Mouse (Mus musculus) embryonic facial prominence, embryonic 15.5 days (tissue): ENCODE data around the gene Faf1. TPM values are rescaled to one million over a fixed set of nuclear protein-coding genes. Genes with fewer than 3 reads are reported as not detected.

Experiments
- ATAC-seq: fragments of 200-750 bp; cut with Nextera tagmentation; 2 replicates; pipeline ENCODE4 v1.8.0; 2017; ENCODE audit warnings: low read depth, moderate TSS enrichment; ENCODE audit not compliant: insufficient number of reproducible peaks, low FRiP score, low TSS enrichment
- H3K27ac ChIP-seq: fragments of 300-500 bp; sonication (generic); replicated peaks from 2 replicates; pipeline ENCODE4 v1.5.1; 2015; ENCODE audit warnings: mild to moderate bottlenecking, inconsistent platforms
- H3K27me3 ChIP-seq: fragments of 300-500 bp; sonication (generic); 2 replicates; pipeline ENCODE4 v1.6.1; 2015; ENCODE audit warnings: inconsistent platforms
- H3K36me3 ChIP-seq: fragments of 300-500 bp; sonication (generic); 2 replicates; pipeline ENCODE4 v1.6.1; 2015; ENCODE audit warnings: mild to moderate bottlenecking, inconsistent platforms
- H3K4me1 ChIP-seq: fragments of 300-500 bp; sonication (generic); 2 replicates; pipeline ENCODE4 v1.6.1; 2015; ENCODE audit warnings: inconsistent platforms
- H3K4me2 ChIP-seq: fragments of 300-500 bp; sonication (generic); replicated peaks from 2 replicates; pipeline ENCODE4 v1.6.1; 2015; ENCODE audit warnings: mild to moderate bottlenecking, inconsistent platforms
- H3K4me3 ChIP-seq: fragments of 300-500 bp; sonication (generic); replicated peaks from 2 replicates; pipeline ENCODE4 v1.5.1; 2015; ENCODE audit warnings: mild to moderate bottlenecking, inconsistent platforms
- H3K9ac ChIP-seq: fragments of 300-500 bp; sonication (generic); 2 replicates; pipeline ENCODE4 v1.6.1; 2015; ENCODE audit warnings: inconsistent platforms
- H3K9me3 ChIP-seq: fragments of 300-500 bp; sonication (generic); replicated peaks from 2 replicates; pipeline ENCODE4 v1.6.1; 2016; ENCODE audit warnings: inconsistent platforms
- WGBS: fragments of 180-500 bp; shearing (Covaris S2); methylation state at CpG from one replicate; pipeline ENCODE4 v1.1.7; 2015; 5-methylcytosine and 5-hydroxymethylcytosine counted together
- polyA plus RNA-seq: library from polyadenylated mRNA; unstranded; fragments of >200 nt; fragmentation: Nextera tagmentation; extraction: Ambion mirVana; gene quantifications from 2 replicates; pipeline ENCODE4 v1.2.1, GENCODE M21; 2015

The Faf1 gene
- polyA plus RNA-seq, 1 experiment from 2014 or later = 25.1 TPM

DNA sequence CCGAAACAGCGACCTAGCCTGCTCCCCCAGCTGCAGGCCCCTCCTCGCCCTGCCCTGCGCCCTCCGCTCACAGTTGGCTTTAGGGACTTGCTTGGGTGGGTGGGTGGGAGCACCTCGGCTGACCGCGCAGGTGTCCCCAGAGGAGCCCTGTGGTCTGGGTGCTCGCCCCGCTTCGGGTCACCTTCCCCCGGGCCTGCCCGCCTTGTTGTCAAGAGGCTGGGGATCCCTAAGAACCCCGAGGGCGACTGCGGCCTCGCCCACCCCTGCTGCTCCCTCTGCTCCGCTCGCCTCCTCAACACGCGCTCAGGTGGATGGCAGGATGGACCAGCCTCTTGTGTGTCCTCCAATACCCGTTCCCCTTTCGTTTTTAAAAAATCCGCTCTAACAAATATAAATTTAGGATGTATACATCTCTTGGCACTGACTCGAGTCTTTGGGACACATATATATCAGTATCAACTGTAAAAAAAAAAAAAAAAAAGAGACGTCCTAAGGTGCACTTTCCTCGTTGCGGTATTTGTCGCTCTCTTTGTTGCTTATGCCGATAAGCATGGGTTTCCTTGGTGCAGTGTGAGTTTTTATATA, 306.4 kb downstream of the Faf1 start:
- H3K27ac ChIP-seq = no peak overlapping the region
- WGBS = 8% methylated on average over 30 of the region's 30 CpGs
- peak overlapping the region; percentile 64 for H3K4me2 ChIP-seq
- H3K27me3 ChIP-seq = peaks cover 99% of the 10 kb centered on the region
- H3K4me3 ChIP-seq = peak overlapping the region; percentile 40
- H3K4me1 ChIP-seq = peaks cover 43% of the 10 kb centered on the region
- no peak for ATAC-seq
- H3K36me3 ChIP-seq = no peaks in the 10 kb centered on the region
- no peaks in the 10 kb centered on the region for H3K9me3 ChIP-seq
- no peak overlapping the region for H3K9ac ChIP-seq

DNA sequence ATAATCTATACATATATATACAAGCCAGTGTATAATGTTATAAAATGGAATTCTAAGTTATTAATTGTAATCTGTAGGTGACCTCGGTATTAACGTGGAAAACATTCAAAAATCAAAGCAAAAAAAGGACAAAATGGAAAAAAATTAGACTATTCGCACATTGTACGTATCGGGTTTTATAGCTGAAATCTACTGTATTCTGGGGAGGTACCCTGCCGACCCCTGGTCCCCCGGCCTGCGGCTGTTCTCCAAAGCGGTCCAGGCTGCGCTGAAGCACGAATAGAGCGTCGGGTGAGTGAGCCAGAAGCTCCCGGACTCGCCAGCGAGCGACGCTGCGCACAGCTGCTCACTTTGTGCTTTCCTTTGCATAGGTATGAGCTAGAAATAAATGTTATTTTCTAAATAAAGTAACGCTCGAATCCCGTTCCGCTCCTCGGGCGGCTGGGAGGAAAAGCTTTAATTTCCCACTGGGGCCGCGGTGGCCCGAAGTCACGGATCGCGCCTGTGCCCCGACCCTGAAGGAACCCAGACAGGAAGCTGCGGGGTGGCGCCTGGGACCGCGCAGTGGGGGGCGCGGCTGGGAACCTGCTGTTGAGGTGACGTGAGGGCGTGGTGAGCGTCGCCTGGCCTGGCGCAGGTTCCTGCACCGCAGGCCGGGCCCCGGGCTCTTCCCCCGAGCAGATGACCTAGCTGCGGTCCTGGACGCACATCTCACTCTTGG, 307.1 kb downstream of the Faf1 start:
- Histone ChIP-seq H3K9me3 (no peaks in the 10 kb centered on the region), H3K36me3 (no peaks in the 10 kb centered on the region), H3K4me1 (peaks cover 36% of the 10 kb centered on the region), H3K9ac (no peak overlapping the region), H3K27me3 (peaks cover 97% of the 10 kb centered on the region), H3K4me3 (peak overlapping the region; percentile 24), H3K27ac (no peak overlapping the region), H3K4me2 (peak overlapping the region; percentile 35)
- WGBS = 3% methylated on average over 48 of the region's 49 CpGs
- ATAC-seq = no peak

DNA sequence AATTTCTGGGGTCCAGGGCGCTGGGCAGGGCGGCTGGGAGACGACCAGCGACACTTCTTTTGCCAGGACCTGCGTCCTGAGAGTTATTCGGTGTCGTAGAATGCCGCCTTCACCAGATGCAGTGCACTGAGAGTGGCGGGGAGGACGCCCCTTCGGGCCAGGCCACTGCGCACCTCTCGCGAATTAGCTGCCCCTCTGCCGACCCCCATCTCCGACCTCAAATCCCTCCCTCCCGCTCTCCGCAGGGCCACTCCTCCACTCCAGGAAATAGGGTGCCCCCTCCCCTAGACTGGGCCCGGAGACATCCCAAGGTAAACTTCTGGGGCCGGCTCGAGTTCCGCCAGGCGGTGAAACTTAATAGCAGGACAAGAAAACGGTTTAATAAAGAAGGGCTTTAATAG, 307.6 kb downstream of the Faf1 start:
- WGBS = under 1% methylated on average over 24 of the region's 24 CpGs
- H3K9me3 ChIP-seq = no peaks in the 10 kb centered on the region
- no peak for ATAC-seq
- peak overlapping the region; percentile 24; the same call in 1 of the 2 replicates for H3K4me3 ChIP-seq
- peak overlapping the region; percentile 35 for H3K4me2 ChIP-seq
- H3K27ac ChIP-seq = no peak overlapping the region
- peaks cover 97% of the 10 kb centered on the region for H3K27me3 ChIP-seq
- H3K9ac ChIP-seq = no peak overlapping the region
- H3K36me3 ChIP-seq = no peaks in the 10 kb centered on the region
- H3K4me1 ChIP-seq = peaks cover 33% of the 10 kb centered on the region

DNA sequence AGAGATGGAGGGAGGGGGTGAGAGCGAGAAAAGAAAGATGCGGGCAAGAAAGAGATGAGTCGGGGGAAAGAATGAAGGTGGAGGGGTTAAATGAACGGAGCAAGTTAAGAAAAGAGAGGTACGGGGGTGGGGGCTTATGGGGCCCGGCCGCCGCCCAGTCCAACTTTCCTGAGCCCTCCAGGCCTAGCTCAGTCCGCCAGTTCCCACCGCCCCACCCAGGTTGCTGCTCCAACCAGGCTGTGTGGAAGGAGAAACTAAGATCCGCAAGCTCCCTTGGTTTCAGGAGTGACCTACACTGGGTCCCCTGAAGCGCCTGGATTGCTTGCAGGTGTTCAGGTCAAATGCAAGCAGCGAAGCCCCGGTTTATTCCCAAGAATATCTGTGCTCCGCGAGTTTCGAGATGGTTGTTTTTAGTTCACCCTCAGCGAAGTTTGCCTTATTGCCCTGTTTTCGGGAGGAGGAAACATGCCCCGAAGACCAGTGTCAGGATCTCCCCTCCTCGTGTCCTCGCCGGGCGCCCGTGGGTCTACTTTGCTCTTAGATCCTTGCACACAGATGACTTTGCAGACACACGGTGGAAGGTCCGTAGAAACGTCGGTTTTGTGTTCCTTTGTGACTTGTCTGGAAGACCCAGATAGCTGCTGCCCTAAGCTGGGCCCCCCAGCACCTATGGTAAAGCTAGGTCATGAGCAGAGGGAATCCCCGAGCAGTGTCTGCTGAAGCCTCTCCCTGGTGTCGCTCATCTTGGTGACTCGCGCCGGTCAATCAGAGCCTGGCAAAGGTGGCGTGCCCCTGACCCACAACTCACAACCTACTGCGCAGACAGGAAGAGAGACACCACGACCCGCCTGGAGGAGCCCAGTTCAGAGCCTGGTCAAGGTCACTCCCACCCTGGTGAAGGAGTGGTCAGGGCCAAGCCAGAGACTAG, 308.4 kb downstream of the Faf1 start:
- Histone ChIP-seq H3K27ac (no peak overlapping the region), H3K4me1 (peaks cover 31% of the 10 kb centered on the region), H3K36me3 (no peaks in the 10 kb centered on the region), H3K9ac (no peak overlapping the region), H3K4me3 (no peak overlapping the region), H3K4me2 (no peak overlapping the region), H3K27me3 (peaks cover 97% of the 10 kb centered on the region), H3K9me3 (no peaks in the 10 kb centered on the region)
- ATAC-seq = no peak
- WGBS = 4% methylated on average over 38 of the region's 38 CpGs

DNA sequence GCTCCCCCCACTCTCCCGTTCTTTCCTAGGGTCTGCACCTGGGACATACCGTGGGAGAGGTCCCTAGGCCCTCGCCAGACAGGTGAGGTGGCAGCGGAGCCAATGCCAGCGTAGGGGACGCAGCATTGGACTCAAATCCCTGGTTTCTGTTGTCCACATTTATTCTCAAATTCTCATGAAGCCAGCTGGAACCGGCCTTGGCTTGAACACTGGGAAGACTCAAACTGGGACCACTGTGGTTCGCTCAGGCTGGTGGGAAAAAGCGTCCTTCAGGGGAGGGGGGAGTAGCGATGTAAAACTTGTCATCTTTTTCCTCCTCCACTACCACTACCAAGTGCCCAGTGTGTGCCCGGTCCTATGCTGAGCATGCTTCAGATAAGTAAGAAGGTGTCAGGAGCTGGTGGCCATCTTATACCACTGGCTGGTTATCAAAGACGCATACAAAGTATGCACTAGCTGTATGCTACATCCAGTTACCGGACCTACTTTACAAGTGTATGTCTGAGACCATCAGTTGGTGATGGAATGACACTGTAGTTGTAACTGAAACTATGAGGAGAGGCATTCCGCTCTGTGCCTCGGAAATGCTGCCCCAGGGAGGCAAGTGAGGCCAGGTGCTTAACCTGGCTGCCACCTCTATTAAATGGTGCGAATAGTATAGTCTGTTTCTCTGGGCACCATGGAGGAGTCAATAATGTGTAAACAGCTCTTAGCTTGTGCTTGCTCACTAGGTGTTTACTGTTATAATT, 309.2 kb downstream of the Faf1 start:
- WGBS = 8% methylated on average over 16 of the region's 16 CpGs
- ATAC-seq = no peak
- no peak overlapping the region for H3K9ac ChIP-seq

DNA sequence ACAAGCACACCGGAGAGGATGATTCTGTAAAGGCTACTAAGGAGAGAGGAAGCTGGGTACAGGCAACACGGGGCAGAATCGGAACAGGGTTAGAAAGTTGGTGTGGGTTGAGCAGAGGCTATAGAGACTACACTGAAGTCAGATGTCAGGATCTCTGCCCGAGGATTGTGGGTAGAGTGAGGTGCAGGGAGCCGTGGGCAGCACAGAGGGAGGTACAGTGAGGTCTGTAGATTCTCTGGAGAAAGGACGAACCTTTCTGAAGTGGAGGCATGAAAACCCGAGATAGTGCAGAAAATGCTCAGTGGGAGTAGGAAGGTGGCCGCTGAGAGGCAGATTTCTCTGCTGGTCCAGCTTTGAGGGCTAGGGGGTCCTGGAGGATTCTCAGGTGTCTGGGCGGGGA, 309.9 kb downstream of the Faf1 start:
- 3% methylated on average over 9 of the region's 9 CpGs for WGBS
- Histone ChIP-seq H3K4me1 (peaks cover 26% of the 10 kb centered on the region), H3K27ac (no peak overlapping the region), H3K4me3 (no peak overlapping the region), H3K9me3 (no peaks in the 10 kb centered on the region), H3K4me2 (no peak overlapping the region), H3K27me3 (peaks cover 92% of the 10 kb centered on the region), H3K9ac (no peak overlapping the region), H3K36me3 (no peaks in the 10 kb centered on the region)
- no peak for ATAC-seq

More for the DNA sequence above, 309.2 kb downstream of the Faf1 start:
- Histone ChIP-seq H3K4me1 (peaks cover 26% of the 10 kb centered on the region), H3K4me2 (no peak overlapping the region), H3K4me3 (no peak overlapping the region), H3K9me3 (no peaks in the 10 kb centered on the region), H3K27me3 (peaks cover 95% of the 10 kb centered on the region), H3K36me3 (no peaks in the 10 kb centered on the region), H3K27ac (no peak overlapping the region)

DNA sequence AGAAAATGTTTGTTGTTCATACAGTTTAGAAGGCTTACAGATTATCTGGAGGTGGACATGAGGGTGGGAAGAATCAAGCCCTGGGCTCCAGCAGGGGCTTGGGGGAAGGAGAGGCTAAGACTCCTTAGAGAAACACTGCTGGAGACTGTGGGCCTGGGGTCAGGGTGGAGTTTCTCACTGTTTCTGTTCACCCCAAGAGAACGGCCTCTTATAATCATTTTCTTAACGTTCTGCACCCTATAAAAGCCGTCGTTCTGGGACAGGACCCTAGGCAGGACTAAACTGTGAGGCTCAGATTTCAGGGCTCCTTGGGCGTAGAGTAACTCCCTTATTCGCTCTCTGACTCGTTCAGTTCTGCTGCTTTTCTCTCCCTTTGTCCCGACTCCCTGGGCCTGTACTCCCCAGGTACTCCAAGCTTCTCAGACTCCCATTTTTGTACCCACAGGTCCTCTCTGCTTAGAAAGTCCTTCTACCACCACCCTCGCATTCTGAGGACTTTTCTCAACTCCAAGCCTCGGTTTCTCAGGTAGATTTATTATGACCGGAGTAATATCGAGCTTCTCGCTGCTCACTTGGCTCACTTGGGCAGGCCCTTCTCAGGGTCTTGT, 310.5 kb downstream of the Faf1 start:
- 6% methylated on average over 13 of the region's 13 CpGs for WGBS
- no peak overlapping the region for H3K4me3 ChIP-seq
- no peak overlapping the region for H3K4me2 ChIP-seq
- peaks cover 20% of the 10 kb centered on the region for H3K4me1 ChIP-seq
- H3K27me3 ChIP-seq = peaks cover 90% of the 10 kb centered on the region
- no peaks in the 10 kb centered on the region for H3K36me3 ChIP-seq
- H3K27ac ChIP-seq = no peak overlapping the region
- no peak for ATAC-seq
- no peaks in the 10 kb centered on the region for H3K9me3 ChIP-seq
- no peak overlapping the region for H3K9ac ChIP-seq

DNA sequence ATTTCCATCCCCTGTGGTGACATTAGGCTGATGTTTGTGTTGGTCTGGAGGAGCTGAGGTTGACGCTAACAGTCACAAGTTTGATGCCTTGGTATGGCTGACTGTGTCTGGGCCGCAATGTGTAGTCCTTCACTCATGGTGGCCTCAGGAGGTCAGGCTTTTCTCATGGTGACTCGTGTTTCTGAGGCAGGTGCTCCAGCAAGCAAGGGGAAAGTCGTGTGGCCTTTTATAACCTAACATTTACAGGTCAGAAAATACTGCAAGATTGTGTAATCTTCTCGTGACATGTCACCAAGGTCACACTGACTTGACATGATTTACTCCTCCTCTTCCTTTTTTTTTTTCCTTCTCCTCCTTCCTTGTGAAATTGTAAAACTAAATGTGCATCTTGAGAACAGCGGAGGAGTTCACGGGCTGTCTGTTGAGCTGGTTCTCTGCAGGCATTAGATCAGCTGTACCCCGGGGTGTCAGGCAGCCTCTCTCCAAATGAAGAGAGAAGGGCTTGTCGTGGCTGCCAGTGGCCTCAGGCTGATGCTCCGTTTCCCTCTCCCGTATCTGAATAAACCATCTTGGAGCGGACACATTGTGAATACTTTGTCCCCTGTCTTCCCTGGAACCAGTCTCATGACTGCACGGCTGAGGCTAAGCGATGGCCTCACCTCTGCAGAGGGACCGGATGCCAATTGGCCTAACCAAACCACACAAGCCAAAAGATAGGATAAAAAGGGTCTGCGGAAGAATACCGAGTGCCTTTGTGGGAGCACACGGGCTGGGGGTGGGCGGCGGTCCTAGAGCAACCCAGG, 311.4 kb downstream of the Faf1 start:
- H3K9me3 ChIP-seq = no peaks in the 10 kb centered on the region
- peaks cover 11% of the 10 kb centered on the region for H3K4me1 ChIP-seq
- H3K27ac ChIP-seq = no peak overlapping the region
- no peak for ATAC-seq
- WGBS = 7% methylated on average over 20 of the region's 20 CpGs
- no peak overlapping the region for H3K9ac ChIP-seq
- H3K27me3 ChIP-seq = peaks cover 89% of the 10 kb centered on the region
- no peaks in the 10 kb centered on the region for H3K36me3 ChIP-seq
- H3K4me2 ChIP-seq = no peak overlapping the region
- H3K4me3 ChIP-seq = no peak overlapping the region

DNA sequence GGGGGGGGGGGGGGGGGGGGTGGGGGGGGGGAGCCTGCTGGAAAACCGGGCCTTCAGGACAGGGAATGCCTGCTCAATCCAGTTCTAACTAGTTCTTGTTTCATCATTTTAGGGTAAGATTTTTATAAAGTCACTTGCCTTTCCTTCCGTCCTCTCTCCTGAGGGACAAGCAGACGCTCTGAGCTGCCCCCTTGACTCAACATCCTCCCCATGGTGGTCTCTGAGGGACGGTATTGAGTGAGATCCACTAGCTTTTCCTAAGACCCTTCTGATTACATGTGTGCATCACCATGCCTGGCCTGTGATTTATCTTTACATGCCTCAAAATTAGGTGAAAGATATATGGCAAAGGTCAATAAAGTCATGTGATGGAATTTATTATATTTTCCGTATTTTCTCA, 312.0 kb downstream of the Faf1 start:
- Histone ChIP-seq H3K27ac (no peak overlapping the region), H3K9me3 (no peaks in the 10 kb centered on the region), H3K36me3 (no peaks in the 10 kb centered on the region), H3K4me1 (peaks cover 8% of the 10 kb centered on the region), H3K4me2 (no peak overlapping the region), H3K27me3 (peaks cover 86% of the 10 kb centered on the region), H3K4me3 (no peak overlapping the region), H3K9ac (no peak overlapping the region)
- WGBS = 10% methylated on average over 5 of the region's 5 CpGs
- ATAC-seq = no peak

DNA sequence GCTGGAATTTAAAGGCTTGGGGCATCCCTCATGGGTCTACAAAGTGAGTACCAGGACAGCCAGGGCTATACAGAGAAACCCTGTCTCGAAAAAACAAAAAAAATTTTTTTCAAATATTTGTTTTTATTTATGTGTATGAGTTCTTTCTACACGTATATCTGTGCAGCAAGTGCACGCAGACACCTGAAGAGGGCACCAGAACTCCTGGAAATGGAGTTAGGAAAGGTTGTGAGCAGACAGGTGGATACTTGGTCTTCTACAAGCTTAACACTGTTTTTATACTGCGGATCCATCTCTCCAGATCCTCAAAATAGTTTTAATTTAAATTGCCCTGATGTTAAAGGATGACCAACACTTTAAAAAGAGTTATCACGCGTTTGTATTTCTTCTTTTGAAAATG, 312.8 kb downstream of the Faf1 start:
- Histone ChIP-seq H3K4me3 (no peak overlapping the region), H3K9me3 (no peaks in the 10 kb centered on the region), H3K27ac (no peak overlapping the region), H3K36me3 (no peaks in the 10 kb centered on the region), H3K9ac (no peak overlapping the region), H3K27me3 (peaks cover 86% of the 10 kb centered on the region), H3K4me2 (no peak overlapping the region), H3K4me1 (no peaks in the 10 kb centered on the region)
- WGBS = 36% methylated on average over 6 of the region's 6 CpGs
- ATAC-seq = no peak
